Mouse (Mus musculus): ENCODE data around the gene Tex52. TPM values are rescaled to one million over a fixed set of nuclear protein-coding genes. Genes with fewer than 3 reads are reported as not detected.

Tex52 gene
- polyA plus RNA-seq, 2 experiments: 0.07 TPM; not detected in 1

- Histone ChIP-seq H3K4me2 (ENCODE audit: low read depth) (no peak overlapping the region), H3K9ac (replicated peaks) (no peak overlapping the region), H3K27ac (no peak overlapping the region), H3K4me1 (replicated peaks; ENCODE audit: control insufficient read depth in 2 of 2, insufficient read depth in 2 of 2, low read length in 1 of 2) (no peaks in the 10 kb centered on the region), H3K4me3 (ENCODE audit: insufficient read depth in 1 of 2, low read depth in 2 of 2, low read length in 2 of 2) (no peak overlapping the region), H3K36me3 (replicated peaks; ENCODE audit: control insufficient read depth, insufficient read depth, low read depth) (peaks cover 13% of the 10 kb centered on the region), H3K27me3 (ENCODE audit: control insufficient read depth, insufficient read depth, low read length) (no peaks in the 10 kb centered on the region), H3K9me3 (ENCODE audit: control insufficient read depth, low read length) (no peaks in the 10 kb centered on the region)
- ATAC-seq (ENCODE audit: insufficient read depth) (no peak), DNase-seq (ENCODE audit: low read depth in 3 of 3, low spot score in 3 of 3) (no peak)
- no peak for TF ChIP-seq EP300 (IDR thresholded peaks at IDR 0.05; ENCODE audit: low read depth)
- no peak for TF ChIP-seq CTCF (IDR thresholded peaks at IDR 0.05; ENCODE audit: low read depth)
- WGBS (ENCODE audit: insufficient replicate concordance): 53% methylated on average over 5 of the region's 5 CpGs
Observed at GRCm38 (mm10) chr6:128404708-128405107, 29.5 kb downstream of the Tex52 start.

DNA sequence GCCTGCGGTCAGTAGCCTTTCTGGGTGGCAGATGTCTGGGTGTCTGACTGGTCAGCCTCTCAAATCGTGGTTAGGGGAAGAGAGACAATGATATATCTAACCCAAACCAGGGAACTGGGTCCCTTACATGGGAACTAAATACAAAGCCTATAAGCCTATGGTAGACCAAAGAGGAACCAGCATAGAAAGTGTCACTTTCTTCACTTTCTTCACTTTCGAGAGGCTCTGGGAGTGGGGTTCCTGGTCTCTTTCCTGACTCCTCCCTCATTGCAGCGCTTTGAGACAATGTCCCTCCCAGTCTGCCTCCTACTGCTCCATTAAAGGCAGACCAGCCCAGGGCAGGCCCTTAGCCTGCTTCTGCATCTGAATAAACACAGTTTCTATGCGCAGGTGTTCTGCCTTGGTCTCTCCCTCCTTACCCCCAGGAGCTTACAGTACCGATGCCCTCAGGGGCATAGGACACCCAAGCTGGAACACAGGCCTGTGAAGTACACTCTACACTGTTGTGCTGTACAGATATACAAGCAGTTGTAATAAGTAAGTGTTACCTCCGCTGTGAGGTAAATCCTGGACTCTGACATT lies 33.4 kb downstream of the Tex52 start:
- H3K36me3 ChIP-seq (replicated peaks; ENCODE audit: control insufficient read depth, insufficient read depth, low read depth): peaks cover 32% of the 10 kb centered on the region
- H3K27ac ChIP-seq: no peak overlapping the region
- H3K4me2 ChIP-seq (ENCODE audit: low read depth): no peak overlapping the region
- H3K27me3 ChIP-seq (ENCODE audit: control insufficient read depth, insufficient read depth, low read length): no peaks in the 10 kb centered on the region
- no peak overlapping the region for H3K4me3 ChIP-seq (ENCODE audit: insufficient read depth in 1 of 2, low read depth in 2 of 2, low read length in 2 of 2)
- no peak overlapping the region for H3K9ac ChIP-seq (replicated peaks)
- no peak for DNase-seq (ENCODE audit: low read depth in 3 of 3, low spot score in 3 of 3)
- ATAC-seq (ENCODE audit: insufficient read depth): no peak
- H3K9me3 ChIP-seq (ENCODE audit: control insufficient read depth, low read length): no peaks in the 10 kb centered on the region
- WGBS (ENCODE audit: insufficient replicate concordance): 77% methylated on average over 7 of the region's 7 CpGs
- no peaks in the 10 kb centered on the region for H3K4me1 ChIP-seq (replicated peaks; ENCODE audit: control insufficient read depth in 2 of 2, insufficient read depth in 2 of 2, low read length in 1 of 2)
- TF ChIP-seq EP300 (IDR thresholded peaks at IDR 0.05; ENCODE audit: low read depth) (no peak), CTCF (IDR thresholded peaks at IDR 0.05; ENCODE audit: low read depth) (no peak)

GRCm38 (mm10) chr6:128410305-128410704 lies 35.0 kb downstream of the Tex52 start:
- H3K27ac ChIP-seq: no peak overlapping the region
- no peaks in the 10 kb centered on the region for H3K4me1 ChIP-seq (replicated peaks; ENCODE audit: control insufficient read depth in 2 of 2, insufficient read depth in 2 of 2, low read length in 1 of 2)
- no peak overlapping the region for H3K9ac ChIP-seq (replicated peaks)
- no peak overlapping the region for H3K4me3 ChIP-seq (ENCODE audit: insufficient read depth in 1 of 2, low read depth in 2 of 2, low read length in 2 of 2)
- DNase-seq (ENCODE audit: low read depth in 3 of 3, low spot score in 3 of 3): no peak
- H3K36me3 ChIP-seq (replicated peaks; ENCODE audit: control insufficient read depth, insufficient read depth, low read depth): peaks cover 32% of the 10 kb centered on the region
- no peaks in the 10 kb centered on the region for H3K27me3 ChIP-seq (ENCODE audit: control insufficient read depth, insufficient read depth, low read length)
- 84% methylated on average over 13 of the region's 13 CpGs for WGBS (ENCODE audit: insufficient replicate concordance)
- H3K9me3 ChIP-seq (ENCODE audit: control insufficient read depth, low read length): no peaks in the 10 kb centered on the region
- TF ChIP-seq CTCF (IDR thresholded peaks at IDR 0.05; ENCODE audit: low read depth) (no peak), EP300 (IDR thresholded peaks at IDR 0.05; ENCODE audit: low read depth) (no peak)
- ATAC-seq (ENCODE audit: insufficient read depth): no peak
- no peak overlapping the region for H3K4me2 ChIP-seq (ENCODE audit: low read depth)

DNA sequence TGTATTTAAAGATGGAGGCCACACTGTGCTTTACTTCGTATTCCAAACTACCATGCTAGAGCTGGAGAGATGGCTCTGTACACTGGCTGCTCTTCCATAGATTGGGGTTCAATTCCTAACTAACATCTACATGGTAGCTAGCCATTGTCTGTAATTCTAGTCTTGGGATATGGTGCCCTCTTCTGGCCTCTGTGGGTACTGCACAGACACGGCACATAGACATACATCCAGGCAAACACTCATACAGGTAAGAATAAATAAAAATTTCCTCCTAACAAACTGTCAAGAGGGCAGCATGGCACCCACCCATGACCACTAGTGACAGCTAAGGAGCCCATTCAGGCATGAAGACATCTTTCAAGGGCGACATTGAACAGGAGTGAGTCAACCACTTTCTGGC lies 35.9 kb downstream of the Tex52 start:
- Histone ChIP-seq H3K27me3 (ENCODE audit: control insufficient read depth, insufficient read depth, low read length) (no peaks in the 10 kb centered on the region), H3K4me2 (ENCODE audit: low read depth) (no peak overlapping the region), H3K4me1 (replicated peaks; ENCODE audit: control insufficient read depth in 2 of 2, insufficient read depth in 2 of 2, low read length in 1 of 2) (no peaks in the 10 kb centered on the region), H3K36me3 (replicated peaks; ENCODE audit: control insufficient read depth, insufficient read depth, low read depth) (peaks cover 32% of the 10 kb centered on the region), H3K9ac (replicated peaks) (no peak overlapping the region), H3K27ac (no peak overlapping the region), H3K4me3 (ENCODE audit: insufficient read depth in 1 of 2, low read depth in 2 of 2, low read length in 2 of 2) (no peak overlapping the region), H3K9me3 (ENCODE audit: control insufficient read depth, low read length) (no peaks in the 10 kb centered on the region)
- ATAC-seq (ENCODE audit: insufficient read depth): peak; percentile 47; the same call in 1 of the 2 replicates
- 11% methylated on average over 3 of the region's 3 CpGs for WGBS (ENCODE audit: insufficient replicate concordance)
- peak in 2 of 3 experiments; percentile 46 for DNase-seq (ENCODE audit: low read depth in 3 of 3, low spot score in 3 of 3)
- no peak for TF ChIP-seq EP300 (IDR thresholded peaks at IDR 0.05; ENCODE audit: low read depth)
- TF ChIP-seq CTCF (IDR thresholded peaks at IDR 0.05; ENCODE audit: low read depth): peak; percentile 90

DNA sequence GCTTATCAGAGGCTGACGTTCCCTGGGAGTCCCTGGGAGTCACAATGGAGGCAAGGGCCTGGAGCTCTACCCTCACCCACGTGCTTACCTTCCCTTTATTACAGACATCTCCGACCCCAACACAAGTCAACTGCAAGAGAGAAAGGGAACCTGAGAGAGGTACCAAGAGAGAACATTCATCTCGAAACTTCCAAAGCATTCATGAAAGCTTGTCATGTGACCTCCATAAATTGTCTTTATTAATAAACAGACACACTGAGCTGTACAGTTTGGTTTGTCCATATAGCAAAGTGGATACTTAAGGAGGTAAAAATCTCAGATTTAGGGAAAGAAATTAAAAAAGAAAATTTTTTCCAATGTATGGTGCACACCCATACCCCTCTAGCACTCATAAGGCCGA lies 40.9 kb downstream of the Tex52 start:
- no peak overlapping the region for H3K27ac ChIP-seq
- no peak overlapping the region for H3K4me2 ChIP-seq (ENCODE audit: low read depth)
- H3K9ac ChIP-seq (replicated peaks): no peak overlapping the region
- peaks cover 11% of the 10 kb centered on the region for H3K36me3 ChIP-seq (replicated peaks; ENCODE audit: control insufficient read depth, insufficient read depth, low read depth)
- H3K27me3 ChIP-seq (ENCODE audit: control insufficient read depth, insufficient read depth, low read length): no peaks in the 10 kb centered on the region
- TF ChIP-seq CTCF (IDR thresholded peaks at IDR 0.05; ENCODE audit: low read depth): no peak
- TF ChIP-seq EP300 (IDR thresholded peaks at IDR 0.05; ENCODE audit: low read depth): no peak
- DNase-seq (ENCODE audit: low read depth in 3 of 3, low spot score in 3 of 3): no peak
- WGBS (ENCODE audit: insufficient replicate concordance): 66% methylated on average over 5 of the region's 5 CpGs
- no peaks in the 10 kb centered on the region for H3K9me3 ChIP-seq (ENCODE audit: control insufficient read depth, low read length)
- H3K4me3 ChIP-seq (ENCODE audit: insufficient read depth in 1 of 2, low read depth in 2 of 2, low read length in 2 of 2): no peak overlapping the region
- no peaks in the 10 kb centered on the region; a peak in 1 of 4 replicates for H3K4me1 ChIP-seq (replicated peaks; ENCODE audit: control insufficient read depth in 2 of 2, insufficient read depth in 2 of 2, low read length in 1 of 2)
- ATAC-seq (ENCODE audit: insufficient read depth): no peak

Data from liver, embryonic 14.5 days (tissue).